Mouse (Mus musculus) forebrain, embryonic 11.5 days (tissue): Measurements from ENCODE around the gene Grk6. TPM values are rescaled to one million over a fixed set of nuclear protein-coding genes. Genes with fewer than 3 reads are reported as not detected.

Experiments used
- ATAC-seq: fragments of 200-750 bp; cut with Nextera tagmentation; replicated peaks from 2 replicates; pipeline ENCODE4 v1.8.0; 2017; ENCODE audit warnings: moderate TSS enrichment; ENCODE audit not compliant: low FRiP score
- DNase-seq: peaks from one replicate; pipeline ENCODE4 v3.0.0-alpha.2; 2017; ENCODE audit warnings: low spot score
- H3K27ac ChIP-seq: fragments of 300-500 bp; sonication (generic); 2 replicates; pipeline ENCODE4 v1.5.1; 2014; ENCODE audit warnings: low read depth, low read length
- H3K27me3 ChIP-seq: fragments of 300-500 bp; sonication (generic); 2 replicates; pipeline ENCODE4 v1.6.1; 2014; ENCODE audit warnings: mild to moderate bottlenecking, low read length, mixed read lengths; ENCODE audit not compliant: control insufficient read depth, insufficient read depth
- H3K36me3 ChIP-seq: fragments of 300-500 bp; sonication (generic); 2 replicates; pipeline ENCODE4 v1.6.1; 2014; ENCODE audit warnings: mild to moderate bottlenecking, low read length, moderate library complexity, mixed read lengths; ENCODE audit not compliant: control insufficient read depth, insufficient read depth
- H3K4me1 ChIP-seq: fragments of 300-500 bp; sonication (generic); replicated peaks from 2 replicates; pipeline ENCODE4 v1.6.1; 2014; ENCODE audit warnings: low read length, mixed read lengths; ENCODE audit not compliant: control insufficient read depth, insufficient read depth
- H3K4me2 ChIP-seq: fragments of 300-500 bp; sonication (generic); 2 replicates; pipeline ENCODE4 v1.6.1; 2014; ENCODE audit warnings: low read depth, mild to moderate bottlenecking, low read length, moderate library complexity, mixed read lengths; ENCODE audit not compliant: severe bottlenecking
- H3K4me3 ChIP-seq: fragments of 300-500 bp; sonication (generic); 2 replicates; pipeline ENCODE4 v1.5.1; 2014; ENCODE audit warnings: low read depth, low read length
- H3K9ac ChIP-seq: fragments of 300-500 bp; sonication (generic); 2 replicates; pipeline ENCODE4 v1.6.1; 2014; ENCODE audit warnings: low read length
- H3K9me3 ChIP-seq: fragments of 300-500 bp; sonication (generic); 2 replicates; pipeline ENCODE4 v1.6.1; 2016; ENCODE audit warnings: low read length, mixed read lengths; ENCODE audit not compliant: control insufficient read depth
- WGBS: fragments of 180-500 bp; shearing (Covaris S2); extraction: QIAGEN DNeasy Blood & Tissue Kit; methylation state at CpG from one replicate; pipeline ENCODE4 v1.1.7; 2014; 5-methylcytosine and 5-hydroxymethylcytosine counted together
- polyA plus RNA-seq: library from polyadenylated mRNA; unstranded; fragments of >200 nt; fragmentation: Nextera tagmentation; extraction: Ambion mirVana; gene quantifications from 2 replicates; pipeline ENCODE4 v1.2.1, GENCODE M21; 2014

The Grk6 gene
- polyA plus RNA-seq, 1 experiment from 2014 or later, result 69.5 TPM

GRCm38 (mm10) chr13:55449679-55450441 is 5.0 kb downstream of the Grk6 start:
- ATAC-seq (no peak), DNase-seq (no peak)
- H3K27me3 ChIP-seq, result no peaks in the 10 kb centered on the region
- no peak overlapping the region for H3K9ac ChIP-seq
- peaks cover 8% of the 10 kb centered on the region; the same call in 1 of the 2 replicates for H3K4me1 ChIP-seq
- peaks cover 24% of the 10 kb centered on the region; the same call in 1 of the 2 replicates for H3K36me3 ChIP-seq
- no peaks in the 10 kb centered on the region for H3K9me3 ChIP-seq
- H3K4me3 ChIP-seq, result no peak overlapping the region
- no peak overlapping the region for H3K4me2 ChIP-seq
- 90% methylated on average over 17 of the region's 17 CpGs for WGBS
- H3K27ac ChIP-seq, result no peak overlapping the region

GRCm38 (mm10) chr13:55450511-55450980 is 5.7 kb downstream of the Grk6 start:
- Histone ChIP-seq H3K27ac (no peak overlapping the region), H3K4me1 (peaks cover 8% of the 10 kb centered on the region; the same call in 1 of the 2 replicates), H3K9me3 (no peaks in the 10 kb centered on the region), H3K36me3 (peaks cover 24% of the 10 kb centered on the region; the same call in 1 of the 2 replicates), H3K4me3 (no peak overlapping the region), H3K27me3 (no peaks in the 10 kb centered on the region), H3K4me2 (no peak overlapping the region), H3K9ac (no peak overlapping the region)
- no peak for ATAC-seq
- no peak for DNase-seq
- WGBS, result 95% methylated on average over 11 of the region's 11 CpGs

GRCm38 (mm10) chr13:55451296-55451695 is 6.4 kb downstream of the Grk6 start:
- Histone ChIP-seq H3K9ac (no peak overlapping the region), H3K27me3 (no peaks in the 10 kb centered on the region), H3K4me2 (no peak overlapping the region), H3K4me3 (no peak overlapping the region), H3K27ac (no peak overlapping the region), H3K9me3 (no peaks in the 10 kb centered on the region), H3K36me3 (peaks cover 25% of the 10 kb centered on the region; the same call in 1 of the 2 replicates), H3K4me1 (peaks cover 7% of the 10 kb centered on the region; the same call in 1 of the 2 replicates)
- DNase-seq (no peak), ATAC-seq (no peak)
- 90% methylated on average over 10 of the region's 10 CpGs for WGBS

GRCm38 (mm10) chr13:55451785-55452549 is 7.1 kb downstream of the Grk6 start:
- Histone ChIP-seq H3K9ac (no peak overlapping the region), H3K4me2 (no peak overlapping the region), H3K36me3 (peaks cover 28% of the 10 kb centered on the region; the same call in 1 of the 2 replicates), H3K4me1 (peaks cover 4% of the 10 kb centered on the region; the same call in 1 of the 2 replicates), H3K27me3 (no peaks in the 10 kb centered on the region), H3K9me3 (no peaks in the 10 kb centered on the region), H3K4me3 (no peak overlapping the region), H3K27ac (no peak overlapping the region)
- WGBS, result 96% methylated on average over 16 of the region's 16 CpGs
- ATAC-seq (no peak), DNase-seq (no peak)

GRCm38 (mm10) chr13:55462965-55463364 is 18.1 kb downstream of the Grk6 start:
- no peak for ATAC-seq
- no peak overlapping the region for H3K27ac ChIP-seq
- no peak overlapping the region for H3K4me3 ChIP-seq
- no peak overlapping the region for H3K9ac ChIP-seq
- no peak for DNase-seq
- no peaks in the 10 kb centered on the region for H3K27me3 ChIP-seq
- no peak overlapping the region for H3K4me2 ChIP-seq
- H3K36me3 ChIP-seq, result no peaks in the 10 kb centered on the region; the same call in 1 of the 2 replicates
- WGBS, result 53% methylated on average over 2 of the region's 2 CpGs
- H3K9me3 ChIP-seq, result no peaks in the 10 kb centered on the region
- peaks cover 17% of the 10 kb centered on the region for H3K4me1 ChIP-seq

GRCm38 (mm10) chr13:55463399-55464026 is 18.6 kb downstream of the Grk6 start:
- Histone ChIP-seq H3K9me3 (no peaks in the 10 kb centered on the region), H3K36me3 (no peaks in the 10 kb centered on the region; the same call in 1 of the 2 replicates), H3K4me3 (peak overlapping the region; percentile 66), H3K9ac (peak overlapping the region; percentile 90), H3K27ac (peak overlapping the region; percentile 97), H3K4me2 (peak overlapping the region; percentile 94), H3K4me1 (peaks cover 22% of the 10 kb centered on the region), H3K27me3 (no peaks in the 10 kb centered on the region)
- 10% methylated on average over 14 of the region's 14 CpGs for WGBS
- ATAC-seq (peak; percentile 8), DNase-seq (no peak)

GRCm38 (mm10) chr13:55464027-55464884 is 19.4 kb downstream of the Grk6 start, which contains the start of gene Prr7:
TSS of gene Prr7 (plus strand) at chr13:55464267.
- peak within 1 kb of the TSS; percentile 94 for H3K4me2 ChIP-seq
- peak within 1 kb of the TSS; percentile 66 for H3K4me3 ChIP-seq
- H3K4me1 ChIP-seq, result peaks cover 26% of the 10 kb centered on the region
- ATAC-seq (peak; percentile 84), DNase-seq (peak; percentile 93)
- no peaks in the 10 kb centered on the region for H3K27me3 ChIP-seq
- peak within 1 kb of the TSS; percentile 90 for H3K9ac ChIP-seq
- WGBS, result under 1% methylated on average over 71 of the region's 84 CpGs
- peak within 1 kb of the TSS; percentile 97 for H3K27ac ChIP-seq
- no peaks in the 10 kb centered on the region; the same call in 1 of the 2 replicates for H3K36me3 ChIP-seq
- no peaks in the 10 kb centered on the region for H3K9me3 ChIP-seq
